Mouse (Mus musculus) G1E (cell line): Measurements from ENCODE around the gene Kbtbd12. TPM values are rescaled to one million over a fixed set of nuclear protein-coding genes. Genes with fewer than 3 reads are reported as not detected.
A peak's percentile ranks its signal among the peaks of the same experiment; 100 is the strongest.

ENCODE experiments used
- ATAC-seq: 2 replicates; pipeline ENCODE4 v1.8.0; 2016; ENCODE audit warnings: mild to moderate bottlenecking; ENCODE audit not compliant: insufficient number of reproducible peaks, poor library complexity, low FRiP score, severe bottlenecking; ENCODE audit errors: extremely low read depth
- DNase-seq: peaks from one replicate; pipeline ENCODE4 v3.0.0; 2012; ENCODE audit warnings: low spot score
- H3K27me3 ChIP-seq: 2 replicates; pipeline ENCODE4 v1.6.1; 2012; ENCODE audit warnings: mild to moderate bottlenecking, low read length, inconsistent platforms; ENCODE audit not compliant: insufficient read depth
- H3K36me3 ChIP-seq: replicated peaks from 2 replicates; pipeline ENCODE3; 2012; ENCODE audit warnings: mild to moderate bottlenecking, inconsistent platforms
- H3K4me1 ChIP-seq: 2 replicates; pipeline ENCODE4 v1.6.1; 2012; ENCODE audit warnings: low read depth, low read length, inconsistent platforms, mixed read lengths; ENCODE audit not compliant: insufficient read depth
- H3K4me3 ChIP-seq: 2 replicates; pipeline ENCODE4 v1.5.1; 2012; ENCODE audit warnings: low read depth, mild to moderate bottlenecking, inconsistent platforms, low read length, moderate library complexity, mixed read lengths
- H3K9me3 ChIP-seq: replicated peaks from 2 replicates; pipeline ENCODE4 v1.6.1; 2012; ENCODE audit warnings: inconsistent platforms
- CTCF ChIP-seq: IDR thresholded peaks from 2 replicates; pipeline ENCODE4 v1.5.1; 2012; ENCODE audit warnings: low read depth, low read length, inconsistent platforms, mixed read lengths
- GATA1 ChIP-seq: IDR thresholded peaks from 2 replicates; pipeline ENCODE4 v1.6.1; 2012; ENCODE audit warnings: borderline replicate concordance, low read length, inconsistent platforms, mixed read lengths
- GATA2 ChIP-seq: IDR thresholded peaks from 2 replicates; pipeline ENCODE4 v1.6.1; 2012; ENCODE audit warnings: low read depth, low read length, inconsistent platforms, borderline replicate concordance
- POLR2AphosphoS5 ChIP-seq: IDR thresholded peaks from 2 replicates; pipeline ENCODE4 v1.6.1; 2012; ENCODE audit warnings: low read depth, low read length, inconsistent platforms; ENCODE audit not compliant: insufficient replicate concordance
- TAL1 ChIP-seq: conservative IDR thresholded peaks from 2 replicates; pipeline ENCODE4 v1.6.1; 2012; ENCODE audit warnings: low read depth, low read length, inconsistent platforms, mixed read lengths
- polyA plus RNA-seq: library from polyadenylated mRNA; stranded (reverse); fragments of >175 nt; gene quantifications from 2 replicates; pipeline ENCODE4 v1.2.3, GENCODE M21; 2012
- total RNA-seq, 2 experiments: library from RNA; stranded (forward) in 1 of 2; stranded (reverse) in 1 of 2; fragments of 200-1000 nt in 1 of 2; fragments of >200 nt in 1 of 2; fragmentation: Nextera tagmentation in 1 of 2; gene quantifications; 2 replicates each; pipeline ENCODE4 v1.2.3; 2014 to 2017

Kbtbd12 gene
- total and polyA plus RNA-seq, 3 experiments, result 0.27 TPM; not detected in 2

DNA sequence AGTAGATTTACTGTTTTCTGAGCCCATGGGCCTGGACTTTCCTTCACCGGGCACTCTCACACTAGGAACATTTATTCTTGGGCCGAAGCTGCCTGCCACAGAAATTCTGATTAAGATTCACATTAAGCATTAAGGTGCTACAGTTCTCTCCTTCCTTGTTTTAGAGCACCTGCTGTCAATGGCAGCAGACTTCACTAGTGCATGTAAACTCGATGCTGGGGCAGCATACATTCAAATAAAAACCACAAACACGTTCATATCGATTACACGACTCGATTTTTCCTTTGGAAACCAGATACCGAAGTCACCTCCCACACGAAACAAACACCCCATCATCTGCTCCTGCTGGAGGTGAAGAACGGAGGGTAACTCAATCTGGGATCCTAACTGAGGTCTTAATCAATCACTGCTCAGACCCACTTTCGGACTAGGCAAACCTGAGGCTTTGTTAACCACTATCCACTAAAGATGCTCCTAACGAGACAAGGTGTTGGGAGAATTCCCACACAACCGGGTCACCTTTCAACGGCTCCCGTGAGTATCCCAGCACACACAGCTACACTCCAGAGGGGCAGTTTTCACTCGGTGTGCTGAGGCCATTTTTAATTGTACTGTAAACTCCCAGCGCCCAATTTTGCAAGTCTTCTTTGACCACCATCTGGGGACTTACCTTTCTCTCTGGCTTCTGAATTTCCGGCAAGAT is 119.9 kb downstream of the Kbtbd12 start:
- DNase-seq, result no peak
- no peaks in the 10 kb centered on the region for H3K9me3 ChIP-seq
- peaks cover 61% of the 10 kb centered on the region for H3K4me1 ChIP-seq
- H3K27me3 ChIP-seq, result peaks cover 10% of the 10 kb centered on the region; the same call in 1 of the 2 replicates
- TF ChIP-seq TAL1, result no peak
- no peak for TF ChIP-seq POLR2AphosphoS5
- no peak for TF ChIP-seq CTCF
- TF ChIP-seq GATA2, result no peak
- no peak for TF ChIP-seq GATA1
- no peak for ATAC-seq
- H3K36me3 ChIP-seq, result peaks cover 43% of the 10 kb centered on the region
- peak overlapping the region; percentile 96 for H3K4me3 ChIP-seq

DNA sequence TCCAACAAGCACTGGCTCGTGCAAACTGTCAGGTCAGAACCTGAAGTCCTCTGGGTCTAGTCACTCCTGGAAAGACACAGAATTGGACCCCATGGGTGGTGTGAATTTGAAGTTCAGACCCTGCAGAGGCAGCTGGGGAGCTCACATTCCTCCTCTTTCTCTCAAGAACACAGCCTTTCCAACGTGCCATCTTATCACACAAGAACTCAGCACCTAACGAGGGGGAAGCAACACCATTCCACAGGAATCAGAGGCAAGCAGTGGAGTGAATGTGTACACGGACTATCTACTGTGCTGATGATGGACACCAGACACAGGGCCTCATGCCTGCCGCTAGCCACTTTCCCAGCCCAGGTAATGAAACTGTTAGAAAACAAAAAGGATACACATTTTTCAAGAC is 121.1 kb downstream of the Kbtbd12 start:
- Histone ChIP-seq H3K27me3 (peaks cover 1% of the 10 kb centered on the region; the same call in 1 of the 2 replicates), H3K4me3 (peak overlapping the region; percentile 0; the same call in 1 of the 2 replicates), H3K9me3 (no peaks in the 10 kb centered on the region), H3K36me3 (peaks cover 55% of the 10 kb centered on the region), H3K4me1 (peaks cover 51% of the 10 kb centered on the region)
- DNase-seq (no peak), ATAC-seq (no peak)
- TF ChIP-seq TAL1 (no peak), CTCF (no peak), GATA1 (no peak), GATA2 (no peak), POLR2AphosphoS5 (no peak)

GRCm38 (mm10) chr6:88515971-88516370 is 121.8 kb downstream of the Kbtbd12 start:
- no peaks in the 10 kb centered on the region for H3K27me3 ChIP-seq
- no peak for DNase-seq
- H3K9me3 ChIP-seq, result no peaks in the 10 kb centered on the region
- ATAC-seq, result no peak
- peaks cover 62% of the 10 kb centered on the region for H3K36me3 ChIP-seq
- H3K4me1 ChIP-seq, result peaks cover 51% of the 10 kb centered on the region
- peak overlapping the region; percentile 43; the same call in 1 of the 2 replicates for H3K4me3 ChIP-seq
- TF ChIP-seq GATA2, result no peak
- no peak for TF ChIP-seq TAL1
- no peak for TF ChIP-seq CTCF
- TF ChIP-seq GATA1, result no peak
- no peak for TF ChIP-seq POLR2AphosphoS5

GRCm38 (mm10) chr6:88514546-88514945 is 123.2 kb downstream of the Kbtbd12 start:
- no peak for ATAC-seq
- peaks cover 42% of the 10 kb centered on the region for H3K4me1 ChIP-seq
- peaks cover 76% of the 10 kb centered on the region for H3K36me3 ChIP-seq
- DNase-seq, result no peak
- 0 out of 2 replicates have a peak, but pooled peaks cover 3% of the 10 kb centered on the region for H3K9me3 ChIP-seq
- H3K27me3 ChIP-seq, result no peaks in the 10 kb centered on the region
- TF ChIP-seq GATA1, result no peak
- no peak overlapping the region for H3K4me3 ChIP-seq

DNA sequence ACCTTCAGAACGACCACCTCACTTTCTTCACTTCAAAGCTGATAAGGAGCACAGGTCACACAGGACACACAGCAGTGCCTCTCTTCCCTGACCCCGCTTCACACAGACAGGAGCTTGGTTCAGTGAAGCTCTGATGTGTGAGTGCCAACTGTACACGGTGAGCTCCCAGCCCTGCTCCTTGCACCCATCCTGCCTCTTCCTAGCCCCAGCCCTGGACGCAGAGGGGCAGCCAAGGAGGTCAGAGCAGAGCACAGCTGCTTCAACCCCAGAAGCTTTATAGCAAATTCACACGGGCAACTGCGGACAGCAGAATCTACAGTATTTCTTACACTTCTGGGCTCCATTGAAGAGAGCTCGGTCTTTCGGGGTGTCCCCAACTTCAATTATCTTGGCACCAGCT is 123.8 kb downstream of the Kbtbd12 start:
- Histone ChIP-seq H3K9me3 (0 out of 2 replicates have a peak, but pooled peaks cover 3% of the 10 kb centered on the region), H3K36me3 (peaks cover 81% of the 10 kb centered on the region), H3K4me3 (no peak overlapping the region), H3K27me3 (no peaks in the 10 kb centered on the region), H3K4me1 (peaks cover 37% of the 10 kb centered on the region)
- DNase-seq (no peak), ATAC-seq (no peak)
- TF ChIP-seq CTCF, result no peak
- TF ChIP-seq POLR2AphosphoS5, result no peak
- TF ChIP-seq GATA1, result no peak
- TF ChIP-seq TAL1, result no peak
- TF ChIP-seq GATA2, result no peak

DNA sequence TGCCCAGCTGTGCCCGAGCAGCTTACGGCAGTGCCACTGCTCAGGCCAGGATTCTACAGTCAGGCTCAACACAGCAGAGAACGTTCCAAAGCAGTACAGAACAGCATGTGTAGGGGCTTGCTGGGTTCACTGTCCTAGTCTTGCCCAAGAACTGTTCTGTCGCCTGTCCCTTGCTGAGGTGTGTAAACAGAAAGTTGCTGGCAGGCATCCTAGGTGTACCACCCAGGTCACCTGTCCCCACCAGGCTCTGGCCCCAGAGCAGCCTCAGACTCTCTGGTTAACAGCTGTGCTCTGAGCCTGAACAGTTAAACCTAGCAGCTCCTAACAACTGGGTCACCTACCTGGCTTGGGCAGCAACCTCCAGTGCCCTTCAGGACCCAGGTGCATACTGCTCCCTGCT is 134.7 kb downstream of the Kbtbd12 start:
- H3K27me3 ChIP-seq, result no peaks in the 10 kb centered on the region; the same call in 1 of the 2 replicates
- TF ChIP-seq POLR2AphosphoS5 (0 out of 2 replicates have a peak, but pooled peaks have one; percentile 31), CTCF (no peak)
- peaks cover 92% of the 10 kb centered on the region for H3K36me3 ChIP-seq
- no peak for DNase-seq
- H3K4me3 ChIP-seq, result peak overlapping the region; percentile 10; the same call in 1 of the 2 replicates
- H3K4me1 ChIP-seq, result peaks cover 60% of the 10 kb centered on the region
- H3K9me3 ChIP-seq, result no peaks in the 10 kb centered on the region
- no peak for ATAC-seq
